Mouse (Mus musculus) MEL (cell line): ENCODE measurements around the gene Dcst1. TPM values are rescaled to one million over a fixed set of nuclear protein-coding genes. Genes with fewer than 3 reads are reported as not detected.

Experiments used
- DNase-seq: peaks from one replicate; pipeline ENCODE4 v3.0.0; 2011; ENCODE audit warnings: low read depth, low spot score
- H3K27ac ChIP-seq: 2 replicates; pipeline ENCODE4 v1.5.1; 2012; ENCODE audit warnings: low read depth, mild to moderate bottlenecking, control low read depth, low read length, moderate library complexity; ENCODE audit not compliant: control insufficient read depth
- H3K27me3 ChIP-seq, 2 experiments: fragments of 150-350 bp in 1 of 2; sonication (generic) in 1 of 2; 2 replicates each; pipeline ENCODE4 v1.6.1; 2012; ENCODE audit warnings: low read length in 2 of 2, mild to moderate bottlenecking in 2 of 2, improper control_type of control experiment in 1 of 2, moderate library complexity in 1 of 2; ENCODE audit not compliant: insufficient read depth in 2 of 2, control insufficient read depth in 1 of 2
- H3K36me3 ChIP-seq, 2 experiments: 2 replicates each; pipeline ENCODE4 v1.6.1; 2012 to 2014; ENCODE audit warnings: low read length in 2 of 2, improper control_type of control experiment in 1 of 2, inconsistent platforms in 1 of 2, mild to moderate bottlenecking in 1 of 2; ENCODE audit not compliant: insufficient read depth in 2 of 2, control insufficient read depth in 1 of 2
- H3K4me1 ChIP-seq, 2 experiments: fragments of 150-350 bp in 1 of 2; sonication (generic) in 1 of 2; 2 replicates each; pipeline ENCODE4 v1.6.1; 2012; ENCODE audit warnings: low read length in 2 of 2, improper control_type of control experiment in 1 of 2, mild to moderate bottlenecking in 1 of 2; ENCODE audit not compliant: insufficient read depth in 2 of 2, control insufficient read depth in 1 of 2
- H3K4me3 ChIP-seq, 2 experiments: fragments of 150-350 bp in 1 of 2; sonication (generic) in 1 of 2; 2 replicates each; pipeline ENCODE4 v1.5.1; 2012; ENCODE audit warnings: low read depth in 2 of 2, low read length in 2 of 2, mild to moderate bottlenecking in 2 of 2, moderate library complexity in 2 of 2, control low read depth in 1 of 2, improper control_type of control experiment in 1 of 2; ENCODE audit not compliant: control insufficient read depth in 1 of 2, insufficient read depth in 1 of 2
- H3K79me2 ChIP-seq: 2 replicates; pipeline ENCODE4 v1.6.1; 2012; ENCODE audit warnings: mild to moderate bottlenecking, low read length, moderate library complexity; ENCODE audit not compliant: control insufficient read depth, poor library complexity, insufficient read depth
- H3K9ac ChIP-seq: 2 replicates; pipeline ENCODE4 v1.6.1; 2012; ENCODE audit warnings: low read depth, mild to moderate bottlenecking, control low read depth, low read length, moderate library complexity; ENCODE audit not compliant: control insufficient read depth, poor library complexity, severe bottlenecking
- H3K9me3 ChIP-seq: fragments of 150-350 bp; sonication (generic); replicated peaks from 2 replicates; pipeline ENCODE4 v1.6.1; 2012; ENCODE audit warnings: mild to moderate bottlenecking, low read length, improper control_type of control experiment, moderate library complexity; ENCODE audit not compliant: insufficient read depth
- BHLHE40 ChIP-seq: IDR thresholded peaks from 2 replicates; pipeline ENCODE4 v1.6.1; 2012; ENCODE audit warnings: low read depth, mild to moderate bottlenecking, inconsistent platforms, low read length, improper control_type of control experiment, borderline replicate concordance
- CHD1 ChIP-seq: IDR thresholded peaks from 2 replicates; pipeline ENCODE4 v1.6.1; 2012; ENCODE audit warnings: low read depth, mild to moderate bottlenecking, inconsistent platforms, low read length, improper control_type of control experiment
- CTCF ChIP-seq, 3 experiments: IDR thresholded peaks in 2 of 3; conservative IDR thresholded peaks in 1 of 3; 2 replicates each; pipeline ENCODE4 v1.5.1; 2011 to 2012; ENCODE audit warnings: low read length in 3 of 3, low read depth in 2 of 3, mild to moderate bottlenecking in 2 of 3, improper control_type of control experiment in 1 of 3, inconsistent platforms in 1 of 3, mixed read lengths in 1 of 3, moderate library complexity in 1 of 3; ENCODE audit not compliant: control insufficient read depth in 1 of 3, insufficient read depth in 1 of 3, poor library complexity in 1 of 3, severe bottlenecking in 1 of 3
- ELF1 ChIP-seq: IDR thresholded peaks from 2 replicates; pipeline ENCODE4 v1.6.1; 2014; ENCODE audit warnings: low read depth, mild to moderate bottlenecking, inconsistent platforms, low read length, improper control_type of control experiment, moderate library complexity
- EP300 ChIP-seq, 2 experiments: IDR thresholded peaks; 2 replicates each; pipeline ENCODE4 v1.6.1; 2011; ENCODE audit warnings: improper control_type of control experiment in 2 of 2, low read length in 2 of 2, low read depth in 1 of 2, mild to moderate bottlenecking in 1 of 2
- ETS1 ChIP-seq: IDR thresholded peaks from 2 replicates; pipeline ENCODE4 v1.6.1; 2012; ENCODE audit warnings: low read depth, mild to moderate bottlenecking, inconsistent platforms, low read length, improper control_type of control experiment, moderate library complexity
- HCFC1 ChIP-seq: IDR thresholded peaks from 2 replicates; pipeline ENCODE4 v1.6.1; 2012; ENCODE audit warnings: low read depth, mild to moderate bottlenecking, inconsistent platforms, low read length, improper control_type of control experiment, moderate library complexity
- MAZ ChIP-seq: IDR thresholded peaks from 2 replicates; pipeline ENCODE4 v1.6.1; 2012; ENCODE audit warnings: low read depth, mild to moderate bottlenecking, inconsistent platforms, low read length, improper control_type of control experiment
- NRF1 ChIP-seq: IDR thresholded peaks from 2 replicates; pipeline ENCODE4 v1.6.1; 2014; ENCODE audit warnings: low read depth, mild to moderate bottlenecking, inconsistent platforms, low read length, improper control_type of control experiment, moderate library complexity; ENCODE audit not compliant: poor library complexity, insufficient read depth, severe bottlenecking
- POLR2AphosphoS2 ChIP-seq: IDR thresholded peaks from 2 replicates; pipeline ENCODE4 v1.6.1; 2011; ENCODE audit warnings: low read length, improper control_type of control experiment
- RAD21 ChIP-seq: IDR thresholded peaks from 2 replicates; pipeline ENCODE4 v1.6.1; 2011; ENCODE audit warnings: mild to moderate bottlenecking, low read depth, low read length, improper control_type of control experiment
- SIN3A ChIP-seq: IDR thresholded peaks from 2 replicates; pipeline ENCODE4 v1.6.1; 2012; ENCODE audit warnings: low read length, improper control_type of control experiment, inconsistent platforms
- SMC3 ChIP-seq: IDR thresholded peaks from 2 replicates; pipeline ENCODE4 v1.6.1; 2011; ENCODE audit warnings: low read depth, low read length, improper control_type of control experiment
- TCF12 ChIP-seq: IDR thresholded peaks from 2 replicates; pipeline ENCODE4 v1.6.1; 2014; ENCODE audit warnings: low read depth, mild to moderate bottlenecking, inconsistent platforms, low read length, improper control_type of control experiment, moderate library complexity
- USF1 ChIP-seq: IDR thresholded peaks from 2 replicates; pipeline ENCODE4 v1.6.1; 2014; ENCODE audit warnings: low read depth, mild to moderate bottlenecking, inconsistent platforms, low read length, improper control_type of control experiment, moderate library complexity
- ZC3H11A ChIP-seq: IDR thresholded peaks from 2 replicates; pipeline ENCODE4 v1.6.1; 2012; ENCODE audit warnings: low read depth, mild to moderate bottlenecking, inconsistent platforms, low read length, improper control_type of control experiment
- ZNF384 ChIP-seq: IDR thresholded peaks from 2 replicates; pipeline ENCODE4 v1.6.1; 2012; ENCODE audit warnings: low read depth, mild to moderate bottlenecking, inconsistent platforms, low read length, improper control_type of control experiment
- polyA plus RNA-seq, 2 experiments: library from polyadenylated mRNA; stranded (reverse) in 1 of 2; unstranded in 1 of 2; fragments of >175 nt in 1 of 2; fragments of >200 nt in 1 of 2; gene quantifications; 2 replicates each; pipeline versions ENCODE4 v1.2.1 to v1.2.4; 2012; ENCODE audit warnings: low replicate concordance in 2 of 2, low read depth in 1 of 2; ENCODE audit not compliant: insufficient read length in 2 of 2, insufficient read depth in 1 of 2, missing spikeins in 1 of 2
- total RNA-seq: library from RNA; depleted of rRNA; stranded (reverse); fragments of 300-350 nt; gene quantifications from 2 replicates; pipeline ENCODE4 v1.2.3, GENCODE M21; 2012

The Dcst1 gene
- total and polyA plus RNA-seq, 3 experiments: 0.08 to 0.29 TPM; not detected in 1

DNA sequence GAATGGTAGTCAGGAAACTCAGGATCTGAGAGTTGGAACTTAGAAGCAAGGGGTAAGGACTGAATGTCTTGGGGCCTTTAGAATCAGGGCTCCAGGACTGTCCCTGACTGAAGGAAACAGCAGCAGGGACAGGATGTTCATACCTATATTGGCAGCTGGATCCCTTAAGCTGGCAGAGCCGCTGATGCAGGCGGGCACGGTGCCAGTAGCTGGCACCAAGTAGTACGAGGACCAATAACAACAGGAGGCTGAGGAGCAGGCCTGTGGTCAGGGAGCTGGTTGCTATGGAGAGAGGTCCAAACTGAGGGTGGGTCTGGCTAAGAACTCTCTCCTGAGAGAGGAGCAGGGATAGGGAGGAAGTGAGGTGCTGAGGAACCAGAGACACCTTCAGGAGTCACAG, 23.3 kb downstream of the Dcst1 start:
- Histone ChIP-seq H3K79me2 (no peaks in the 10 kb centered on the region; the same call in 1 of the 2 replicates), H3K36me3 (peaks cover 0 to 2% of the 10 kb centered on the region in 2 experiments; a peak in 2 of 4 replicates)

GRCm38 (mm10) chr3:89340465-89340864, 24.6 kb downstream of the Dcst1 start:
- Histone ChIP-seq H3K9ac (no peak overlapping the region), H3K4me1 (peaks cover 4 to 11% of the 10 kb centered on the region in 2 experiments), H3K79me2 (no peaks in the 10 kb centered on the region; the same call in 1 of the 2 replicates), H3K9me3 (no peaks in the 10 kb centered on the region), H3K4me3 (no peak overlapping the region), H3K27me3 (no peaks in the 10 kb centered on the region), H3K27ac (no peak overlapping the region), H3K36me3 (peaks cover 0 to 8% of the 10 kb centered on the region in 2 experiments; a peak in 2 of 4 replicates)
- TF ChIP-seq TCF12 (no peak), ETS1 (no peak), EP300 (IDR thresholded peaks at IDR 0.05; ENCODE audit: low read depth in 1 of 2, low read length in 2 of 2) (no peak), RAD21 (peak; percentile 95), USF1 (0 out of 2 replicates have a peak, but pooled peaks have one; percentile 13), SIN3A (peak; percentile 56; the same call in 1 of the 2 replicates), CHD1 (no peak), BHLHE40 (peak; percentile 53; the same call in 1 of the 2 replicates), CTCF (IDR thresholded peaks at IDR 0.05 in 2 of 3, conservative IDR thresholded peaks at IDR 0.05 in 1 of 3; ENCODE audit: control insufficient read depth in 1 of 3, insufficient read depth in 1 of 3, low read depth in 2 of 3, low read length in 3 of 3, poor library complexity in 1 of 3, severe bottlenecking in 1 of 3) (peak; percentile 95 to 99 (median 97)), HCFC1 (0 out of 2 replicates have a peak, but pooled peaks have one; percentile 28), ELF1 (peak; percentile 33; the same call in 1 of the 2 replicates), NRF1 (peak; percentile 75), MAZ (peak; percentile 72; the same call in 1 of the 2 replicates), SMC3 (peak; percentile 93), POLR2AphosphoS2 (no peak), ZC3H11A (peak; percentile 92)
- peak; percentile 79 for DNase-seq

More for the DNA sequence above, 23.3 kb downstream of the Dcst1 start:
- no peak for DNase-seq
- H3K27ac ChIP-seq: no peak overlapping the region
- H3K9me3 ChIP-seq: no peaks in the 10 kb centered on the region
- no peak for TF ChIP-seq CHD1
- TF ChIP-seq ZNF384: no peak
- TF ChIP-seq, all 39 proteins: peak for 0
- Histone ChIP-seq H3K4me1 (peaks cover 2 to 5% of the 10 kb centered on the region in 2 experiments), H3K4me3 (no peak overlapping the region), H3K27me3 (no peaks in the 10 kb centered on the region), H3K9ac (no peak overlapping the region)
